Mouse (Mus musculus) thymus, adult 2 months (tissue): ENCODE measurements around the gene Slc25a39. TPM values are rescaled to one million over a fixed set of nuclear protein-coding genes. Genes with fewer than 3 reads are reported as not detected.

Source experiments
- DNase-seq: peaks from one replicate; pipeline ENCODE4 v3.0.0; 2021
- H3K27ac ChIP-seq: fragments of 200-500 bp; 2 replicates; pipeline ENCODE4 v1.5.1; 2012; ENCODE audit warnings: low read length, control low read depth; ENCODE audit not compliant: control insufficient read depth, insufficient read depth
- H3K27me3 ChIP-seq: fragments of 200-500 bp; 2 replicates; pipeline ENCODE4 v1.6.1; 2012; ENCODE audit warnings: mild to moderate bottlenecking, low read length, moderate library complexity, mixed read lengths; ENCODE audit not compliant: control insufficient read depth, insufficient read depth
- H3K36me3 ChIP-seq: fragments of 200-500 bp; 2 replicates; pipeline ENCODE4 v1.6.1; 2012; ENCODE audit warnings: mild to moderate bottlenecking, low read length, moderate library complexity; ENCODE audit not compliant: control insufficient read depth, insufficient read depth
- H3K4me1 ChIP-seq: fragments of 200-500 bp; replicated peaks from 2 replicates; pipeline ENCODE4 v1.6.1; 2012; ENCODE audit warnings: low read length; ENCODE audit not compliant: control insufficient read depth, insufficient read depth
- H3K4me3 ChIP-seq: fragments of 200-500 bp; 2 replicates; pipeline ENCODE4 v1.5.1; 2012; ENCODE audit warnings: mild to moderate bottlenecking, low read length, control low read depth, moderate library complexity; ENCODE audit not compliant: control insufficient read depth, insufficient read depth
- CTCF ChIP-seq: fragments of 200-500 bp; IDR thresholded peaks from 2 replicates; pipeline ENCODE4 v1.5.1; 2012; ENCODE audit warnings: mild to moderate bottlenecking, control low read depth, low read length, moderate library complexity, borderline replicate concordance; ENCODE audit not compliant: control insufficient read depth, poor library complexity, insufficient read depth; ENCODE audit errors: extremely low read depth
- POLR2A ChIP-seq: fragments of 200-500 bp; IDR thresholded peaks from 2 replicates; pipeline ENCODE4 v1.6.1; 2012; ENCODE audit warnings: mild to moderate bottlenecking, low read length, control low read depth, moderate library complexity; ENCODE audit not compliant: control insufficient read depth, poor library complexity, insufficient read depth; ENCODE audit errors: extremely low read depth
- WGBS: fragments of 180-500 bp; shearing (Covaris S2); methylation state at CpG from one replicate; pipeline ENCODE4 v1.1.7; 2018; 5-methylcytosine and 5-hydroxymethylcytosine counted together
- polyA plus RNA-seq: library from polyadenylated mRNA; depleted of rRNA; stranded (reverse); fragments of >200 nt; gene quantifications from 2 replicates; pipeline ENCODE4 v1.2.3, GENCODE M21; 2012

Slc25a39 gene
- polyA plus RNA-seq, 1 experiment: 235 TPM

GRCm38 (mm10) chr11:102381341-102382100 lies 26.2 kb downstream of the Slc25a39 start:
- WGBS: 78% methylated on average over 4 of the region's 4 CpGs
- Histone ChIP-seq H3K4me3 (no peak overlapping the region), H3K36me3 (no peaks in the 10 kb centered on the region), H3K4me1 (no peaks in the 10 kb centered on the region), H3K27me3 (no peaks in the 10 kb centered on the region), H3K27ac (no peak overlapping the region)
- no peak for DNase-seq
- TF ChIP-seq POLR2A (no peak), CTCF (no peak)

GRCm38 (mm10) chr11:102380091-102380490 lies 27.7 kb downstream of the Slc25a39 start:
- TF ChIP-seq POLR2A: no peak
- TF ChIP-seq CTCF: no peak
- WGBS: 81% methylated on average over 5 of the region's 5 CpGs
- H3K4me3 ChIP-seq: no peak overlapping the region
- H3K4me1 ChIP-seq: no peaks in the 10 kb centered on the region
- no peak for DNase-seq
- no peak overlapping the region for H3K27ac ChIP-seq
- H3K27me3 ChIP-seq: no peaks in the 10 kb centered on the region; the same call in 1 of the 2 replicates
- H3K36me3 ChIP-seq: no peaks in the 10 kb centered on the region

DNA sequence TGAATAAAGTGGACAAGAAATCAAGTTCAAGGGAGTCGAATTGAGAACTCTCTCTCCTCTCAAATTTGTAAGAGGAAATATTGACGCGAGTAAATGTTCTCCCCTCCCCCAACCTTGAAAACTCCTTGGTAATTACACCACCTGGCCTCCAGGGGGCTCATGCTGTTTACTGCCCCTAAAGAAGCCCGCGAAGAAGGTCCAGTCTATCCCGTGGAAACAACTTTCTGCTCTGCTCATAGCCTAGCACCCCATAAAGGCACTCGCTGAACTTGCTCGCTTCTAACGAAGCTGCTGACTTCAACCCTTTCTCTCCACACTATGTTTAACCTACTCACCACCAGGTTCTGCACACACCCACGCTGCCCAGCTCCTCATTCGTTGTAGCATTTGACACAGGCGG lies 30.6 kb downstream of the Slc25a39 start:
- Histone ChIP-seq H3K27me3 (peaks cover 3% of the 10 kb centered on the region; the same call in 1 of the 2 replicates), H3K27ac (no peak overlapping the region), H3K4me1 (no peaks in the 10 kb centered on the region), H3K36me3 (no peaks in the 10 kb centered on the region), H3K4me3 (no peak overlapping the region)
- WGBS: 61% methylated on average over 12 of the region's 12 CpGs
- TF ChIP-seq CTCF: no peak
- TF ChIP-seq POLR2A: no peak
- DNase-seq: peak; percentile 6

GRCm38 (mm10) chr11:102376196-102376835 lies 31.4 kb downstream of the Slc25a39 start:
- Histone ChIP-seq H3K27me3 (peaks cover 3% of the 10 kb centered on the region; the same call in 1 of the 2 replicates), H3K27ac (no peak overlapping the region), H3K4me1 (no peaks in the 10 kb centered on the region), H3K4me3 (no peak overlapping the region), H3K36me3 (no peaks in the 10 kb centered on the region)
- TF ChIP-seq POLR2A (no peak), CTCF (no peak)
- WGBS: 54% methylated on average over 8 of the region's 8 CpGs
- no peak for DNase-seq

DNA sequence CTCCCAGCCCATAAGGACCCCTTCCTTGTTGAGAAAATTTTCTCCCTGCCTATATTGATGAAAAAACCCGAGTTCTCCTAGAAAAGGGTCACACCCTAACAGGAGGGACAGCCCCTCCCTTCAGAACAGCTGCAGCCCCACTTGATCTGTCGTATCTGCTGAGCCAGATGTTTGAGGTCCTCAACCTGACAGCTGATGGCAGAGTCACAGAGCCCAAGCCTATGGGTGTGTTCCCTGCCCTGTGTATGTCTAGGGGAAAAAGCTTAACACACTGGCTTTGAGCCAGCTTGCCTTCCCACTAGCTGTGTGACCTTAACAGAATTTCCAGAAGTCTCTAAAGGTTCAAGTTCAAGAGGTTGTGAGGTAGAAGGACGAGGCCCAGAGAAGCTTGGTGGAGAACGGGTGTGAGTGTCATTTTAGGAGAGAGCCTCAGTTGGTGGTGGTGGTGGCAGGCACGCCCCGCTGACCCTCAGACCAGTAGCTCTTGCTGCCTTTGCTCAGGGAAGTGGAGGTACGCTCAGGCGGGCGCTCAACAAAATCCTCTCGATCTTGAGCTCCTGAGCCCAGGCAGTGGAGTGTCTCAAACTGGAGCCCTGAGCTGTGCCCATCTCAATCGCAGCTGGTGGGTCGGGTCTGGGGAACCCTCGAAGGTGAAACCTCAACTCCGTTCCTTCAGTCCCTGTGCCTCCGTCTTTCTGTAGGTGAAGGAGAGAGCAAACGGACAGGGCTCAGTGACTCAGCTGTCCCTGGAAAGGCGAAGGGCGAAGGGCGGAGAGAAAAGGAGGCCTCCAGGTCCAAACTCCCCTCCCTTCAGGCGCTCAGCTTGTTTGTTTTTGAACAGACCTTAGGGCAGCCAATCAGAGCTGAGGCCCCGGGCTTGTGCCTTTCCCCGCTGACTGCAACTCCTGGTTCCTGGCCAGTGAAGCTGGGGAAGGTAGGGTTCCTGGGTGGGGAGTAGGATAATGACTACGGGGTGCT lies 32.3 kb downstream of the Slc25a39 start:
- no peaks in the 10 kb centered on the region for H3K4me1 ChIP-seq
- no peak for DNase-seq
- peaks cover 3% of the 10 kb centered on the region; the same call in 1 of the 2 replicates for H3K27me3 ChIP-seq
- no peaks in the 10 kb centered on the region for H3K36me3 ChIP-seq
- TF ChIP-seq POLR2A: no peak
- no peak for TF ChIP-seq CTCF
- WGBS: 11% methylated on average over 23 of the region's 23 CpGs
- H3K27ac ChIP-seq: no peak overlapping the region
- no peak overlapping the region for H3K4me3 ChIP-seq
